Mouse (Mus musculus): ENCODE results near the gene Cpa4. TPM values are rescaled to one million over a fixed set of nuclear protein-coding genes. Genes with fewer than 3 reads are reported as not detected.

Gene Cpa4
- total and polyA plus RNA-seq, 3 experiments, result not detected

DNA sequence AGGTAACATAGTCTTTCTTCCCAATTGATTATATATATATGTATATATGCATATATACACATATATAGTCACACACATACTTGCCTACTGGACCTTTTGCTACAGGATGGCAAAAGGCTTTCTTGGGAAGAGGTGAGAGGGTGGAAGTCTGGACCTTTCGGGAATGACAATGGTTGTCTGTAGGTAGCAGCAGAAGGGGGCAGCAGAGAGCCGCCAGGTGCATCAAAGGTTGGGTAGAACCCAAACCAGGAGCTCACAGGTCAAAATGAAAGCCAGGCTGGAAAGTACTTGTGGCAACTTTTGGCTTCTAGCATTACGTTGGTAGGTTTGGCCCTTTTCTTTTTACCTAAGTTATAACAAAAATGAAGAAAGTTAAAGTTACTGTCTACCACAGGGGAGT lies 32.8 kb upstream of the Cpa4 start:
- no peaks in the 10 kb centered on the region for H3K27me3 ChIP-seq (ENCODE audit: control insufficient read depth, insufficient read depth, low read length)
- peak; percentile 27 to 59 for DNase-seq
- no peak overlapping the region for H3K27ac ChIP-seq
- 0 out of 2 replicates have a peak, but pooled peaks have one; percentile 57 for TF ChIP-seq EP300 (IDR thresholded peaks at IDR 0.05; ENCODE audit: insufficient read depth, low read depth, low read length)
- TF ChIP-seq POLR2A (IDR thresholded peaks at IDR 0.05; ENCODE audit: insufficient read depth, low read depth, low read length), result no peak
- peak; percentile 92 for TF ChIP-seq CTCF (IDR thresholded peaks at IDR 0.05)
- H3K9ac ChIP-seq (ENCODE audit: low read depth, low read length), result no peak overlapping the region
- H3K4me1 ChIP-seq (ENCODE audit: control insufficient read depth, insufficient read depth, low read length), result no peaks in the 10 kb centered on the region
- no peaks in the 10 kb centered on the region for H3K79me2 ChIP-seq (replicated peaks; ENCODE audit: control insufficient read depth, insufficient read depth, low read length)
- WGBS, result 45% methylated on average over 3 of the region's 3 CpGs
- intact Hi-C loops (cut with DNase I), result loop anchor here (1.0 to 10.0 kb wide), 5 partner anchors 157 to 497 kb away; partner anchors contain the start of gene Cep41
- H3K36me3 ChIP-seq (ENCODE audit: control insufficient read depth, insufficient read depth, low read length), result no peaks in the 10 kb centered on the region
- H3K4me3 ChIP-seq, result no peak overlapping the region

DNA sequence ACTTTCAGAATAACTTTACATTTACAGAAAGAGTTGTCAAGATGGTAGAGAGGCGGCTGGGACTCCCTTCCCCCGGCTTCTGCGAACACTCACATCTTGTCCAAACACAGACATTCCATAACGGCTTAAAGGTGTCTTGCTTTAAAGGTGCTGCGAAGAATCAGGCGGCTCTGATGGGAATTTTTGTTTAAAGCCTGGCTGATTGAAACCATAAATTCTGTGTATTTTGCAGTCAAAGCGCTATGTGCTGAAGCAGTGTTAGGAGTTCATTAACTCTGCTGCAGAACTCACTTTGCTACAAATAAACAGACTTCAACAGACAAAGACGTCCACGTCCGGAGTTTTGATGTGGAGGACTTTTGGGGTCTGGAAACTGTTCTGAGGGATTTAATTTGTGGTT lies 29.9 kb upstream of the Cpa4 start:
- no peak for DNase-seq
- 91% methylated on average over 10 of the region's 10 CpGs for WGBS
- Histone ChIP-seq H3K79me2 (replicated peaks; ENCODE audit: control insufficient read depth, insufficient read depth, low read length) (no peaks in the 10 kb centered on the region), H3K9ac (ENCODE audit: low read depth, low read length) (no peak overlapping the region), H3K27ac (no peak overlapping the region), H3K36me3 (ENCODE audit: control insufficient read depth, insufficient read depth, low read length) (no peaks in the 10 kb centered on the region), H3K4me1 (ENCODE audit: control insufficient read depth, insufficient read depth, low read length) (no peaks in the 10 kb centered on the region), H3K4me3 (no peak overlapping the region), H3K27me3 (ENCODE audit: control insufficient read depth, insufficient read depth, low read length) (no peaks in the 10 kb centered on the region)
- TF ChIP-seq CTCF (IDR thresholded peaks at IDR 0.05) (no peak), EP300 (IDR thresholded peaks at IDR 0.05; ENCODE audit: insufficient read depth, low read depth, low read length) (no peak), POLR2A (IDR thresholded peaks at IDR 0.05; ENCODE audit: insufficient read depth, low read depth, low read length) (no peak)
- intact Hi-C loops (cut with DNase I), result loop anchor here (5.0 to 10.0 kb wide), 3 partner anchors 154 to 494 kb away; partner anchors contain the start of gene Cep41

DNA sequence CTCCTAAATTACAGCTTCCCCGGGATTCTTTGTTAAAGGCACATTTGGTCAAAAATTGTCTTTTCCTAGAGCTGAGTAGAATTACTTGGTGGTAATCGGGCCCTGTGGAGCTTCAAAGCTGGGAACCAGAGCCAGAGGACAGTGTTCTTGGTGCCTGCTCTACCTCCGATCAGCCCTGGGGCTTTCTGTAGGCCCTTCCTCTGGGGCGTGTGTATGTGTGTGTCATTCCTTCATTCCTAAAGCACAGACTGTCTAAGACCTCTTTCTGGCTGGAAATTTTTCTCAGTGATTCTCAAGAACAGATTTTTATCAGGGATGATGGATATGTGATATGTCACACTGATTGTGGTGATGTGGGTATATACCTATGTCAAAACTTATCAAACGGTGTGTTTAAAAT lies 29.4 kb upstream of the Cpa4 start:
- Histone ChIP-seq H3K36me3 (ENCODE audit: control insufficient read depth, insufficient read depth, low read length) (no peaks in the 10 kb centered on the region), H3K27me3 (ENCODE audit: control insufficient read depth, insufficient read depth, low read length) (no peaks in the 10 kb centered on the region), H3K9ac (ENCODE audit: low read depth, low read length) (no peak overlapping the region), H3K4me3 (no peak overlapping the region), H3K4me1 (ENCODE audit: control insufficient read depth, insufficient read depth, low read length) (no peaks in the 10 kb centered on the region), H3K27ac (no peak overlapping the region), H3K79me2 (replicated peaks; ENCODE audit: control insufficient read depth, insufficient read depth, low read length) (no peaks in the 10 kb centered on the region)
- 83% methylated on average over 5 of the region's 5 CpGs for WGBS
- TF ChIP-seq EP300 (IDR thresholded peaks at IDR 0.05; ENCODE audit: insufficient read depth, low read depth, low read length) (no peak), CTCF (IDR thresholded peaks at IDR 0.05) (no peak), POLR2A (IDR thresholded peaks at IDR 0.05; ENCODE audit: insufficient read depth, low read depth, low read length) (no peak)
- no peak for DNase-seq
- intact Hi-C loops (cut with DNase I), result loop anchor here (5.0 to 10.0 kb wide), 3 partner anchors 154 to 494 kb away; partner anchors contain the start of gene Cep41

DNA sequence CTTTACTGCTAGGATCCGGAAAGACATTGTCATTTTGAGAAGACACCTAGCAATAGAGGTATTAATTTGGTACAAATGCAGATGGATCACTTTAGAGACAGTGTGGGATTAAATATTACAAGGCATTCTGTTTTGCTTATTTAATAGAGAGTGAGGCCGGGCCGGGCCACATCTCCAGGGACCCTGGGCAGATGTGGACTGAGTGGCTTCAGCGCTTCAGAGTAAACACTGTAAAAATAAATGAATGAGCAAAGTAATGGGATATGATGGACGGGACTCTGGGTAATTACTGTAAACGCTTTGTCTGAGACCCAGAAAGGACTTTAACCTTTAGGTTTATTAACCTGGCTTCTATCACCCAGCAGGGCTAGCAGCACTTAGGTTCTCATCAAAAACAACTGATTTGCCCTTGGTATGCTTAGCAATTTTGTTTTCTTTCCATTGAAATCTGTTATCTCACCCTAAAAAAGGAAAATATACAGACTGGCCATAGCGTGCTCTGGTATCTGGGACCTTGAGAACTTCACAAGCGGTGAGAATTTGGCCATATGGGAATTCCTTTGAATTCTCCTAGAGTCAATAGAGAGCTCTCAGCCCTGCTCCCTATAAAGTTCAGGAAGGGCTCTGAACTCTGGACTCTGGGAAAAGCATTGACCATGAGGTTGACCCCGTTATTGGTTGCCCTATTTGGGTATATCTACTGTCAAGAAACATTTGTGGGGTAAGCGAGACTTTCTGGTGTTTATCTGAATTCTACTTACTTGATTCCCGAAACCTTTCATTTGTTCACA lies 27.0 kb upstream of the Cpa4 start, which contains the start of gene Cpa2:
TSS of gene Cpa2 (plus strand) at position 574 of the 791 bp plus-strand sequence.
- TF ChIP-seq CTCF (IDR thresholded peaks at IDR 0.05) (no peak), POLR2A (IDR thresholded peaks at IDR 0.05; ENCODE audit: insufficient read depth, low read depth, low read length) (no peak), EP300 (IDR thresholded peaks at IDR 0.05; ENCODE audit: insufficient read depth, low read depth, low read length) (no peak)
- Histone ChIP-seq H3K4me1 (ENCODE audit: control insufficient read depth, insufficient read depth, low read length) (no peaks in the 10 kb centered on the region; the same call in 1 of the 2 replicates), H3K27ac (no peak within 1 kb of the TSS), H3K9ac (ENCODE audit: low read depth, low read length) (no peak within 1 kb of the TSS), H3K36me3 (ENCODE audit: control insufficient read depth, insufficient read depth, low read length) (no peaks in the 10 kb centered on the region), H3K27me3 (ENCODE audit: control insufficient read depth, insufficient read depth, low read length) (no peaks in the 10 kb centered on the region), H3K79me2 (replicated peaks; ENCODE audit: control insufficient read depth, insufficient read depth, low read length) (no peaks in the 10 kb centered on the region), H3K4me3 (no peak within 1 kb of the TSS)
- intact Hi-C loops (cut with DNase I), result no loop called here
- no peak for DNase-seq
- WGBS, result 79% methylated on average over 11 of the region's 11 CpGs

DNA sequence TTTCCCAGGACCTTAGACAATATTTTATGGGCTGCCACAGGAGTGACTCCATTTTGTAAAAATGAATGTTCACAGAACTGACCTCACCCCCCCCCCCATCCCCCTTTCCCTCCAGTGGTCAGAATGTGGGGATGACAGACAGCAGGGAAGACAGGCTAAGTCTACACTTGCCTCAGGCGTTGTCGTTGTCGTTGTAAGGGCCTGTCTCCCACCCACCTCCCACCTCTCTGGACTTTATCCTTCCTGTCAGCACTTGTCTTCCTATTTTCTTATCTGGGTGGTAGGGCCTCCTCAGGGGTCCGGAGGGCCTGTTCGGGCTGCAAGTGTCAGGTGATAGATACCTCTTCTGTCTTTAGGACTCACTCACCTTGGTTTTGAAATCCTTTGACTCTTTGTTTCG lies 25.9 kb upstream of the Cpa4 start:
- peaks cover 1% of the 10 kb centered on the region for H3K4me1 ChIP-seq (ENCODE audit: control insufficient read depth, insufficient read depth, low read length)
- H3K27ac ChIP-seq, result no peak overlapping the region
- no peak overlapping the region for H3K9ac ChIP-seq (ENCODE audit: low read depth, low read length)

DNA sequence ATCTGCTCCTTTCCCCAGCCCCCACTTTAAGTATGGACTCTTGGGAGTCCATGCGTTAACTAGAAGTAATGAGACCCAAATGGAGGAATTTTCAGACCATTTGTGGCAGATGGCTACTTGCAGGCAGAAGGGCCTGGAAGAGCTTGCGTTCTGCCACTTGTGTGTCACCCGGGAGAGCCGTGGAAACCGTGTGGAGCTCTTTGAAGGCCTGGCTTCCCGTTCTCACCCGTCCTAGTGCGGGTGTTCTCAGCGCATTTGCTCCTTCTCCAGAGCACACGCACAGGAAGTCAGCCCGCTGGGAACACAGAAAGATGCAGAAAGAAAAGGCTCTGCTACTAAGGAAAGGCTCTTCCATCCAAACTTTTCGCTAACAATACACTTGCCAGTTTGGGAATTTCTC lies 25.1 kb upstream of the Cpa4 start:
- peaks cover 1% of the 10 kb centered on the region for H3K4me1 ChIP-seq (ENCODE audit: control insufficient read depth, insufficient read depth, low read length)
- no peak overlapping the region for H3K4me3 ChIP-seq
- no peak overlapping the region for H3K9ac ChIP-seq (ENCODE audit: low read depth, low read length)
- DNase-seq, result no peak
- H3K27ac ChIP-seq, result no peak overlapping the region
- H3K36me3 ChIP-seq (ENCODE audit: control insufficient read depth, insufficient read depth, low read length), result no peaks in the 10 kb centered on the region
- 70% methylated on average over 12 of the region's 12 CpGs for WGBS
- intact Hi-C loops (cut with DNase I), result no loop called here
- H3K27me3 ChIP-seq (ENCODE audit: control insufficient read depth, insufficient read depth, low read length), result no peaks in the 10 kb centered on the region
- H3K79me2 ChIP-seq (replicated peaks; ENCODE audit: control insufficient read depth, insufficient read depth, low read length), result no peaks in the 10 kb centered on the region
- TF ChIP-seq CTCF (IDR thresholded peaks at IDR 0.05) (no peak), POLR2A (IDR thresholded peaks at IDR 0.05; ENCODE audit: insufficient read depth, low read depth, low read length) (no peak), EP300 (IDR thresholded peaks at IDR 0.05; ENCODE audit: insufficient read depth, low read depth, low read length) (no peak)

More for the DNA sequence above, 25.9 kb upstream of the Cpa4 start:
- no peaks in the 10 kb centered on the region for H3K79me2 ChIP-seq (replicated peaks; ENCODE audit: control insufficient read depth, insufficient read depth, low read length)
- DNase-seq, result no peak
- H3K36me3 ChIP-seq (ENCODE audit: control insufficient read depth, insufficient read depth, low read length), result no peaks in the 10 kb centered on the region
- WGBS, result 76% methylated on average over 6 of the region's 6 CpGs
- H3K4me3 ChIP-seq, result no peak overlapping the region
- TF ChIP-seq POLR2A (IDR thresholded peaks at IDR 0.05; ENCODE audit: insufficient read depth, low read depth, low read length), result no peak
- no peak for TF ChIP-seq CTCF (IDR thresholded peaks at IDR 0.05)
- no peak for TF ChIP-seq EP300 (IDR thresholded peaks at IDR 0.05; ENCODE audit: insufficient read depth, low read depth, low read length)
- intact Hi-C loops (cut with DNase I), result no loop called here
- H3K27me3 ChIP-seq (ENCODE audit: control insufficient read depth, insufficient read depth, low read length), result no peaks in the 10 kb centered on the region

Measured in heart, adult 2 months (tissue).